Mouse (Mus musculus): ENCODE results near the gene Gm3636. TPM values are rescaled to one million over a fixed set of nuclear protein-coding genes. Genes with fewer than 3 reads are reported as not detected.

Gm3636 gene
- total RNA-seq (2023): 0.60 to 1.8 TPM (median 1.2 TPM) in 3 of 4 replicates, not detected in the other

GRCm38 (mm10) chr14:6742232-6742631 is at the start of gene Gm3636:
Gene Gm3636, minus strand, starts transcription at chr14:6742332.

GRCm38 (mm10) chr14:6774311-6774710 is 32.2 kb upstream of the Gm3636 start, which contains the start of gene Gm8362:
Gene Gm8362, minus strand, starts transcription at chr14:6774411.

GRCm38 (mm10) chr14:6720151-6720550 is 22.0 kb downstream of the Gm3636 start, which contains the start of gene Gm8050:
Gene Gm8050, minus strand, starts transcription at chr14:6720251.

Other genes with a start within 250 kb of the Gm3636 start
- not detected in 4 replicates for gene Gm8356, start 205.0 kb downstream of the Gm3636 start, total RNA-seq (2023)
- gene Gm3629, start 151.7 kb downstream of the Gm3636 start, total RNA-seq (2023): not detected in 4 replicates
- gene Gm3460, start 119.9 kb downstream of the Gm3636 start, total RNA-seq (2023): not detected in 4 replicates
- gene Gm10251, start 58.2 kb downstream of the Gm3636 start, total RNA-seq (2023): not detected in 4 replicates
- gene Gm8050, start 22.1 kb downstream of the Gm3636 start, total RNA-seq (2023): not detected in 4 replicates
- not detected in 4 replicates for gene Gm8362, start 32.1 kb upstream of the Gm3636 start, total RNA-seq (2023)
- gene Gm3642, start 98.0 kb upstream of the Gm3636 start, total RNA-seq (2023): not detected in 4 replicates
- gene Gm3667, start 147.6 kb upstream of the Gm3636 start, total RNA-seq (2023): not detected in 4 replicates
- gene Gm6356, start 231.5 kb upstream of the Gm3636 start, total RNA-seq (2023): not detected in 4 replicates

Measured in B cell, adult 62 days (primary cell).